Mouse (Mus musculus) liver, adult 2 months (tissue): ENCODE measurements at regions not wholly inside any gene's neighbourhood (a gene's known extent, or its start where the extent isn't known, plus 50 kb on each side); places are given as distances from the start of the nearest gene placed in this dataset.

ENCODE experiments used
- DNase-seq: peaks from one replicate; pipeline ENCODE4 v3.0.0-alpha.2; 2011; ENCODE audit warnings: low read depth, low spot score; ENCODE audit errors: extremely low read depth
- H3K27ac ChIP-seq: fragments of 200-500 bp; replicated peaks from 2 replicates; pipeline ENCODE4 v1.5.1; 2012; ENCODE audit warnings: low read depth, mild to moderate bottlenecking, control low read depth, inconsistent platforms, low read length; ENCODE audit not compliant: insufficient read depth
- H3K27me3 ChIP-seq: fragments of 200-500 bp; 2 replicates; pipeline ENCODE4 v1.6.1; 2012; ENCODE audit warnings: mild to moderate bottlenecking, moderate library complexity, low read length, inconsistent platforms; ENCODE audit not compliant: control insufficient read depth, insufficient read depth
- H3K36me3 ChIP-seq: fragments of 200-500 bp; 2 replicates; pipeline ENCODE4 v1.6.1; 2012; ENCODE audit warnings: low read length, inconsistent platforms; ENCODE audit not compliant: control insufficient read depth, insufficient read depth
- H3K4me1 ChIP-seq: fragments of 200-500 bp; 2 replicates; pipeline ENCODE4 v1.6.1; 2011; ENCODE audit warnings: low read length; ENCODE audit not compliant: control insufficient read depth, insufficient read depth
- H3K4me3 ChIP-seq: fragments of 200-500 bp; 2 replicates; pipeline ENCODE4 v1.5.1; 2011; ENCODE audit warnings: low read depth, mild to moderate bottlenecking, control low read depth, low read length, moderate library complexity; ENCODE audit not compliant: insufficient read depth
- H3K79me2 ChIP-seq: fragments of 200-500 bp; 2 replicates; pipeline ENCODE4 v1.6.1; 2012; ENCODE audit warnings: inconsistent platforms, mild to moderate bottlenecking, low read length, moderate library complexity; ENCODE audit not compliant: control insufficient read depth, insufficient read depth
- H3K9ac ChIP-seq: fragments of 200-500 bp; 2 replicates; pipeline ENCODE4 v1.6.1; 2012; ENCODE audit warnings: low read depth, mild to moderate bottlenecking, control low read depth, inconsistent platforms, low read length
- CTCF ChIP-seq: fragments of 200-500 bp; IDR thresholded peaks from 2 replicates; pipeline ENCODE4 v1.5.1; 2011; ENCODE audit warnings: low read depth, low read length, control low read depth
- POLR2A ChIP-seq: fragments of 200-500 bp; IDR thresholded peaks from 2 replicates; pipeline ENCODE4 v1.6.1; 2011; ENCODE audit warnings: low read length, control low read depth; ENCODE audit not compliant: insufficient read depth; ENCODE audit errors: extremely low read depth
- WGBS: fragments of 180-500 bp; shearing (Covaris S2); methylation state at CpG from one replicate; pipeline ENCODE4 v1.1.7; 2018; 5-methylcytosine and 5-hydroxymethylcytosine counted together

DNA sequence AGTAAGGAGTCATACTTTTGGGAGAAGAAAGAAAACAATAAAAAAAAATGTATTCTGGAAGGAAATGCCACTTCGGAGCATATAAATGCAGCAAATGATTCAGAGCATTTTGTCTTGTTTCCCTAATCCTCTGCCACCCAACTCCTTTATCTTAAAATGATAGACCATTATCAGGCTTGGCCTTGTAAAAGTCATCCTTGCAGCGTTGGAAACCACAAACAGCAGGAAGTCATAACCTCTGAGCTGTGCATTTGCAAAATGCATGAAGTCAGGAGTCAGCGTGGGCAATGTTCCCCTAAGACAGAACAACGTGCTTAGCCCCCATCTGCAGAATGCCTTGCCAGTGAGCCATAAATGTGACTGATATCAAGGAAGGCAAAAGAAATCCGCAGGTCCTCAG, 80.2 kb upstream of the Abca1 start:
- Histone ChIP-seq H3K27me3 (no peaks in the 10 kb centered on the region), H3K9ac (no peak overlapping the region), H3K36me3 (no peaks in the 10 kb centered on the region), H3K4me1 (peaks cover 6% of the 10 kb centered on the region; the same call in 1 of the 2 replicates), H3K79me2 (no peaks in the 10 kb centered on the region), H3K4me3 (no peak overlapping the region), H3K27ac (no peak overlapping the region)
- no peak for TF ChIP-seq POLR2A
- no peak for TF ChIP-seq CTCF
- WGBS: 68% methylated on average over 5 of the region's 5 CpGs
- DNase-seq: no peak

DNA sequence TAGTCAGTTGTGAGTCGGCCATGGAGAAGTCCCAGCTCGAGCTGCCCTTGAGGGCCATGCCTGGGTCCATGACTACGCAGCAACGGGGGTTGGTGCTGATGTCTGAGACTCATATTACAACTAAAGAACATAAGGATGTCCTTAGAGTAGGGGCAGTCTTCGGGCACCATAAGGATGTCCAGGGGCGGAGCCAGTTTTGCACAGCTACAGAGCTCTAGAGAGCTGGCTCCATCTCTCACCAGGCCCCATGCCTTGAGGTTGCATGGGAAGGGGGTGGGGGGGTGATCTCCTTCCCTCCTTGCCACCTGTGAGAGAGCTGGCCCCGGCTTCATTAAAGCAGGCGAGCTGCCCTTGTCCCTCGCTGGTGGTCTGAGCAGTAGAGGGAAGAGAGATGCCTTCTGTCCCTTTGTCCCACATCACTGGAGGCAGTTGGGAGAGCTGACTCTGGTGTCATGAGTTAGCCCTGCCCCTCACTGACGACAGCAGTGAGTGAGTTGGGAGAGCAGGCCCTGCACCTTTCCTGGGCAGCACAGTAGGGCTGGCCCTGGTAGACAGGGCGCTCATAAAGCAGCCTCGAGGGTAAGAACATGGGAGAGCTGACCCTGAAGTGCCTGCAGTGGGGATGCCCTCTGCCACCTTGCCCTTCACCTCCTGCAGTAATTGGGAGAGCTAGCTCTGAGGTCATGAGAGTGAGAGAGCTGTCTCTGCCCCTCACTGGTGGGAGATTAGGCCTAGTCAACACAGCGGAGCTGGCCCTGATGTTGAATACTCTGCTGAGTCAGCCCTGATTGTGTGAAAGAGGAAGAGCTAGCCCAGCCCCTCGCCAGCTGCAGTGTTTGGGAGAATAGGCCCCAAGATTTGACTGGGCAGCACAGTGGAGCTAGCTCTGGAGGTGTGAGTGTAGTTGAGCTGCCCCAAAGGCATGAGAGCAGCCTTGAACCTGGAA, 78.9 kb upstream of the Abca1 start:
- no peak overlapping the region for H3K27ac ChIP-seq
- H3K9ac ChIP-seq: no peak overlapping the region
- peaks cover 6% of the 10 kb centered on the region; the same call in 1 of the 2 replicates for H3K4me1 ChIP-seq
- TF ChIP-seq CTCF (no peak), POLR2A (no peak)
- H3K27me3 ChIP-seq: no peaks in the 10 kb centered on the region
- 90% methylated on average over 14 of the region's 14 CpGs for WGBS
- no peaks in the 10 kb centered on the region for H3K36me3 ChIP-seq
- no peak for DNase-seq
- H3K79me2 ChIP-seq: no peaks in the 10 kb centered on the region
- no peak overlapping the region for H3K4me3 ChIP-seq

DNA sequence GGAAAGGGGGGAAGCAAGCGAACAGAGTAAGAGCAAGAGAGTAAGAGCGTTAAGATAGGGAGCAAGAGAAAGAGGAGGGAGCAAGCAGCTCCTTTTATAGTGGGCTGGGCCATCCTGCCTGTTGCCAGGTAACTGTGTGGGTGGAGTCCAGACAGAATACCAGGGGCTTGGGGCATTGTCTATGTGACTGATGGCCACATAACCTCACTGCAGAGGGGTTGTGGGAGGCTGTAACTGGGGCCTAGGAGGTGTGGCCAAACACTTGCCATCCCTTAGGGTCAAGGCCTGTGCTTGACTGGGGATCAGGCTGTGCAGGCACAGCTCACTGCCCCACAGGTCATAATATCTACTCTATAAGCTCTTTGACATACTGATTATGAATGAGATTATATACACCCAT, 76.2 kb upstream of the Abca1 start:
- Histone ChIP-seq H3K36me3 (no peaks in the 10 kb centered on the region), H3K27ac (no peak overlapping the region), H3K79me2 (no peaks in the 10 kb centered on the region), H3K9ac (no peak overlapping the region), H3K27me3 (no peaks in the 10 kb centered on the region), H3K4me3 (no peak overlapping the region), H3K4me1 (peaks cover 6% of the 10 kb centered on the region; the same call in 1 of the 2 replicates)
- WGBS: 100% methylated on average over 2 of the region's 2 CpGs
- no peak for DNase-seq
- TF ChIP-seq POLR2A: no peak
- TF ChIP-seq CTCF: no peak

DNA sequence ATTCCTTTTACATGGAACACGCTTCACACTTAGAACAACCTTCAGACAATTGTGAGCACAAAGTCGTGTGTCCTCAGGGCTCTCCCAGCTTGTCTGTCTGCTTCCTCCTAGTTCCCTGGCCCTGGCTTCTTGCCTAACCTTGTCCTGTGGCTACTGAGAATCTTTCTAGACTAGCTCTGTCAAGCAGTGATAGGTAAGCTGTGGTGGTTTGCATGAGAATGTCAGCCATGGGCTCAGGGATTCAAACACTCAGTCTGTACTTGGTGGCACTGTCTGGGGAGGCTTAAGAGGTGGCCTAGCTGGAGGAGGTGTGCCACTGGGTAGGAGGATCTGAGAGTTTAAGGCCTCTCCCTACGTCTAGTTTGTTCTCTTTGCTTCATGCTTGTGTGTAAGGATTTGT, 72.7 kb upstream of the Abca1 start:
- no peaks in the 10 kb centered on the region for H3K79me2 ChIP-seq
- TF ChIP-seq POLR2A (no peak), CTCF (no peak)
- H3K27me3 ChIP-seq: no peaks in the 10 kb centered on the region
- H3K4me3 ChIP-seq: no peak overlapping the region
- peaks cover 7% of the 10 kb centered on the region for H3K4me1 ChIP-seq
- WGBS: 76% methylated on average over 3 of the region's 3 CpGs
- no peak overlapping the region for H3K9ac ChIP-seq
- no peak for DNase-seq
- no peaks in the 10 kb centered on the region for H3K36me3 ChIP-seq
- H3K27ac ChIP-seq: no peak overlapping the region

DNA sequence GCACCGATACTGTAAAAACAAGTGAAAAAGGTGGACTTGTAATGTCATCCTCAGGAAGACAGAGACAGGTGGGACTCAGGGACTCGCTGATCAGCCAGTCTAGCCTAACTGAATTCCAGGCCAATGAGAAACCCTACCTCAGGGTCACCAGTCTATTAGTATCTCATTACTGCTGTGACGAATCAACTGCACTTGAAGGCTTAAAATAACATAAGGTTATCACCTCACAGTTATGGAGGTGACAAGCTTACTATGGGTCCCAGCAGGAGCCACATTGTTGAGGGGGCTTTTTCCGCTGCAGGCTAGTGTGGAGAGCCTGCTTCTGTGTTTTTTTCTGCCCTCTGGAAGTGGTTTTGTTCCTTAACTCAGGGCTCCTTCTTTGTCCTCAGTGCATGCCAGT, 72.2 kb upstream of the Abca1 start:
- no peak overlapping the region for H3K4me3 ChIP-seq
- peaks cover 7% of the 10 kb centered on the region for H3K4me1 ChIP-seq
- WGBS: 91% methylated on average over 4 of the region's 4 CpGs
- no peak for DNase-seq
- TF ChIP-seq POLR2A: no peak
- TF ChIP-seq CTCF: no peak
- H3K9ac ChIP-seq: no peak overlapping the region
- H3K27me3 ChIP-seq: no peaks in the 10 kb centered on the region
- H3K79me2 ChIP-seq: no peaks in the 10 kb centered on the region
- no peaks in the 10 kb centered on the region for H3K36me3 ChIP-seq
- no peak overlapping the region for H3K27ac ChIP-seq

DNA sequence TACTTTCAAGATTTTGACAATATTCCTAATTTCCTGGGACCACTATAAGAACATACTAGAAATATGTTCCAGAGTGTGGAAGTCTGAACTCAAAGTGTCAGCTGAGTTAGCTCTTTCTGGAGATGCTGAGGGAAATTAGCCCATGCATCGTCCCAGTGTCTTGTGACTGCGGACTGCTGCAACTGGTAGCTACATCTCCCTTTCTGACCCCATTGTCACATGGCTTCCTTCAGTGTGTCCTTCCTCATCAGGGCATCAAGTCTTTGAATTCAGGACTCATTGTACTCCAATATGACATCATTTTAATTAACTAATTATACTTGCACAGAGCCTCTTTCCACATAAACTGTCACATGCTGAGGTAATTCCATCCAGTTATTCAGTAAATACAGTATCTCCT, 71.4 kb upstream of the Abca1 start:
- TF ChIP-seq POLR2A (no peak), CTCF (no peak)
- Histone ChIP-seq H3K9ac (no peak overlapping the region), H3K27me3 (no peaks in the 10 kb centered on the region), H3K4me3 (no peak overlapping the region), H3K27ac (no peak overlapping the region), H3K4me1 (peaks cover 7% of the 10 kb centered on the region), H3K79me2 (no peaks in the 10 kb centered on the region), H3K36me3 (no peaks in the 10 kb centered on the region)
- no peak for DNase-seq
- WGBS: 91% methylated on average over 2 of the region's 2 CpGs
